Mouse (Mus musculus): Measurements from ENCODE around the gene Igsf3. TPM values are rescaled to one million over a fixed set of nuclear protein-coding genes. Genes with fewer than 3 reads are reported as not detected.

Gene Igsf3
- total and polyA plus RNA-seq, 3 experiments: 0.54 to 1.0 (median 0.59) TPM

GRCm38 (mm10) chr3:101356583-101357553 lies 20.0 kb upstream of the Igsf3 start:
- no peaks in the 10 kb centered on the region for H3K4me1 ChIP-seq (ENCODE audit: control insufficient read depth in 1 of 2, insufficient read depth in 2 of 2)
- no peaks in the 10 kb centered on the region for H3K36me3 ChIP-seq (replicated peaks in 1 of 2; ENCODE audit: control insufficient read depth in 1 of 2, insufficient read depth in 1 of 2, low read length in 1 of 2)
- DNase-seq (ENCODE audit: extremely low read depth): no peak
- in situ Hi-C loops (cut with MboI; ENCODE audit: low pct_ligation_motif_present, low pct_unique_long_range_greater_than_20kb, low sequenced_read_pairs) (no loop called here), dilution Hi-C loops (cut with MboI; ENCODE audit: extremely low pct_ligation_motif_present, extremely low pct_unique_long_range_greater_than_20kb, low sequenced_read_pairs) (no loop called here)
- H3K9ac ChIP-seq (ENCODE audit: insufficient read depth, low read depth): no peak overlapping the region
- H3K4me3 ChIP-seq (replicated peaks in 1 of 3; ENCODE audit: low read depth in 2 of 3, low read length in 2 of 3, poor library complexity in 1 of 3): no peak overlapping the region
- no peak overlapping the region for H3K27ac ChIP-seq (ENCODE audit: insufficient read depth, low read depth)
- H3K9me3 ChIP-seq (replicated peaks; ENCODE audit: low read length): peaks cover 7% of the 10 kb centered on the region
- H3K79me2 ChIP-seq (replicated peaks; ENCODE audit: control insufficient read depth, extremely low read depth, insufficient read depth, poor library complexity, severe bottlenecking): no peaks in the 10 kb centered on the region
- H3K27me3 ChIP-seq (replicated peaks): no peaks in the 10 kb centered on the region
- no peak overlapping the region for H3K4me2 ChIP-seq (ENCODE audit: insufficient read depth, low read depth, poor library complexity, severe bottlenecking)
- TF ChIP-seq SIN3A (IDR thresholded peaks at IDR 0.05; ENCODE audit: low read length): no peak
- no peak for TF ChIP-seq E2F4 (IDR thresholded peaks at IDR 0.05; ENCODE audit: insufficient replicate concordance, low read depth, low read length)
- no peak for TF ChIP-seq MAZ (IDR thresholded peaks at IDR 0.05; ENCODE audit: low read depth, low read length)
- TF ChIP-seq CTCF (conservative IDR thresholded peaks at IDR 0.05 in 1 of 2, IDR thresholded peaks at IDR 0.05 in 1 of 2; ENCODE audit: low read depth in 2 of 2, low read length in 2 of 2): no peak
- no peak for TF ChIP-seq JUND (conservative IDR thresholded peaks at IDR 0.05; ENCODE audit: low read depth, low read length)
- TF ChIP-seq ZMIZ1 (IDR thresholded peaks at IDR 0.05; ENCODE audit: low read depth, low read length): no peak
- TF ChIP-seq MEF2A (IDR thresholded peaks at IDR 0.05; ENCODE audit: borderline replicate concordance, low read depth, low read length): no peak
- TF ChIP-seq NELFE (IDR thresholded peaks at IDR 0.05; ENCODE audit: low read depth, low read length): no peak
- no peak for TF ChIP-seq TCF12 (IDR thresholded peaks at IDR 0.05; ENCODE audit: low read depth, low read length)
- TF ChIP-seq CHD1 (IDR thresholded peaks at IDR 0.05; ENCODE audit: low read depth, low read length): no peak
- no peak for TF ChIP-seq POLR2AphosphoS2 (IDR thresholded peaks at IDR 0.05; ENCODE audit: low read depth, low read length)
- no peak for TF ChIP-seq ZC3H11A (IDR thresholded peaks at IDR 0.05; ENCODE audit: low read depth, low read length)
- no peak for TF ChIP-seq IRF4 (IDR thresholded peaks at IDR 0.05; ENCODE audit: low read depth, low read length)
- TF ChIP-seq TBP (conservative IDR thresholded peaks at IDR 0.05; ENCODE audit: low read depth, low read length): no peak
- no peak for TF ChIP-seq ELF1 (IDR thresholded peaks at IDR 0.05; ENCODE audit: low read depth, low read length)
- TF ChIP-seq CHD2 (IDR thresholded peaks at IDR 0.05; ENCODE audit: low read length): no peak
- no peak for TF ChIP-seq MYC (IDR thresholded peaks at IDR 0.05; ENCODE audit: low read depth, low read length)

DNA sequence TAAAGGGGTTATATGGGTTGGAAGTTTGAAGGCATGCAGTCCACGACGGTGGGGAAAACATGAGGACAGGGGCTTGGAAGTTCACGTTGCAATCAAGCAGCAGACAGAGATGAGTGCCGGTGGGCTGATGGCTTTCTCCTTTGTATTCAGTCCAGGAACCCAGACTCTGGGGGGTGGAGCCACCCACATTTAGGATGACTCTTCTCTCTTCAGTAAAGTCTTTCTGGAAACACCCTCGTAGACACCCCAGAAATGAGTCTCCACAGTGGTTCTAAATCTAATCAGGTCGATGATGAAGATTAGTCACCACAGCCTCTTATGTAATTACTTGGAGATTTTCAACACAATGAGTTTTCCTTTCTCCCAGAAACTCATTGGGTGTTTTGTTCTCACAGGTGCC lies 16.1 kb upstream of the Igsf3 start:
- Histone ChIP-seq H3K4me1 (ENCODE audit: control insufficient read depth in 1 of 2, insufficient read depth in 2 of 2) (peaks cover 0 to 1% of the 10 kb centered on the region in 2 experiments; a peak in 2 of 4 replicates), H3K4me2 (ENCODE audit: insufficient read depth, low read depth, poor library complexity, severe bottlenecking) (no peak overlapping the region), H3K4me3 (replicated peaks in 1 of 3; ENCODE audit: low read depth in 2 of 3, low read length in 2 of 3, poor library complexity in 1 of 3) (no peak overlapping the region), H3K9me3 (replicated peaks; ENCODE audit: low read length) (peaks cover 2% of the 10 kb centered on the region), H3K27ac (ENCODE audit: insufficient read depth, low read depth) (no peak overlapping the region), H3K36me3 (replicated peaks in 1 of 2; ENCODE audit: control insufficient read depth in 1 of 2, insufficient read depth in 1 of 2, low read length in 1 of 2) (no peaks in the 10 kb centered on the region), H3K79me2 (replicated peaks; ENCODE audit: control insufficient read depth, extremely low read depth, insufficient read depth, poor library complexity, severe bottlenecking) (no peaks in the 10 kb centered on the region), H3K27me3 (replicated peaks) (no peaks in the 10 kb centered on the region), H3K9ac (ENCODE audit: insufficient read depth, low read depth) (no peak overlapping the region)
- in situ Hi-C loops (cut with MboI; ENCODE audit: low pct_ligation_motif_present, low pct_unique_long_range_greater_than_20kb, low sequenced_read_pairs) (no loop called here), dilution Hi-C loops (cut with MboI; ENCODE audit: extremely low pct_ligation_motif_present, extremely low pct_unique_long_range_greater_than_20kb, low sequenced_read_pairs) (no loop called here)
- TF ChIP-seq MEF2A (IDR thresholded peaks at IDR 0.05; ENCODE audit: borderline replicate concordance, low read depth, low read length): no peak
- DNase-seq (ENCODE audit: extremely low read depth): no peak
